Mouse (Mus musculus) left cerebral cortex, adult 18-20 months (tissue): ENCODE data around the gene Ghsr. TPM values are rescaled to one million over a fixed set of nuclear protein-coding genes. Genes with fewer than 3 reads are reported as not detected.

Experiments used
- DNase-seq, 2 experiments: peaks; one replicate each; pipeline ENCODE4 v3.0.0; 2021 to 2022; ENCODE audit warnings: low spot score in 2 of 2, mixed read lengths in 1 of 2
- total RNA-seq, 2 experiments: library from RNA; stranded (reverse); gene quantifications; 2 replicates each; pipeline ENCODE4 v1.2.3; 2021

Ghsr gene
- total RNA-seq, 2 experiments from 2014 or later, result 0.12 to 0.14 TPM

GRCm38 (mm10) chr3:27408564-27408963 lies 37.4 kb downstream of the Ghsr start:
- no peak for DNase-seq

- DNase-seq, result no peak
These were observed 40.1 kb downstream of the Ghsr start for GRCm38 (mm10) chr3:27411286-27411685.

- no peak for DNase-seq
These were observed 42.4 kb downstream of the Ghsr start for GRCm38 (mm10) chr3:27413566-27413965.

- DNase-seq, result no peak
These were observed 45.6 kb downstream of the Ghsr start for GRCm38 (mm10) chr3:27416786-27417185.

- no peak for DNase-seq
These were observed 47.5 kb downstream of the Ghsr start for GRCm38 (mm10) chr3:27418602-27419001.

DNA sequence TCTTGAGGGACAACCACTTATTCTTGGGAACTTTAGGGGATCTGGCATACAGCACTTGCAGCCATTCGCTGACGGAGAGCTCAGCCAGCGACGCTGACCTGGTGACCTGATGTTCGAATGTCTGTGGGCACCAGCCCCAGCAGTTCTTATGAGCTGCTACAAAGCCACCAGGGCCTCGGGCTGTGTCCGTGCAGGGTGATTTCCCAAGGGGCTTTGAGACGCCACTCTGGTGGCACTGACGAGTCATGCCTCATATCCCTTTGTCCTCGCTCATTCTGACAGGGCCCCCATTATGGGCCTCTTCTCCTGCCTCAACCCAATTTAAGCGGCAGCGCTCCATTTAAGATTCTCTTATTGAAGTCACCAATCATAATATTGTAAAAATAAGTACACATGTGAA lies 50.8 kb downstream of the Ghsr start:
- DNase-seq, result no peak

- DNase-seq, result no peak
These were observed 51.4 kb downstream of the Ghsr start for GRCm38 (mm10) chr3:27422521-27422920.

GRCm38 (mm10) chr3:27424049-27424667 lies 53.0 kb downstream of the Ghsr start:
- no peak for DNase-seq

GRCm38 (mm10) chr3:27427406-27427805 lies 56.3 kb downstream of the Ghsr start:
- no peak for DNase-seq

Other genes starting within 250 kb of the Ghsr start
- gene Ect2, start 217.5 kb upstream of the Ghsr start, total RNA-seq, result 1 to 10 TPM in 1 of 2 experiments, under 1 TPM in 1; 0.30 to 1.1 TPM
- 100 to 1,000 TPM; 114 to 130 TPM for gene Nceh1, start 188.4 kb upstream of the Ghsr start, total RNA-seq
- gene Tnfsf10, start 54.3 kb upstream of the Ghsr start, total RNA-seq, result 1 to 10 TPM in 1 of 2 experiments, under 1 TPM in 1; 1.00 to 2.2 TPM